Mouse (Mus musculus): ENCODE measurements around the gene Ankfy1. TPM values are rescaled to one million over a fixed set of nuclear protein-coding genes. Genes with fewer than 3 reads are reported as not detected.
"Not testable (repeated sequence)": the region's sequence is repeated elsewhere in the genome, so short reads cannot be mapped to it uniquely, and the experiment has no call there.

Gene Ankfy1
- total RNA-seq (2022) = 10 to 100 TPM; 13.8 to 14.8 (median 14.3) TPM

GRCm38 (mm10) chr11:72689551-72690510 lies at the start of gene Ankfy1:
TSS of gene Ankfy1 (plus strand) at chr11:72690006.
- peak; percentile 99 for DNase-seq (ENCODE audit: low spot score)

- no peak for DNase-seq (ENCODE audit: low spot score)
Measured at GRCm38 (mm10) chr11:72642730-72643129, 47.1 kb upstream of the Ankfy1 start.

- peak; percentile 6 for DNase-seq (ENCODE audit: low spot score)
Measured at GRCm38 (mm10) chr11:72645386-72645785, 44.4 kb upstream of the Ankfy1 start.

- DNase-seq (ENCODE audit: low spot score) = no peak
Measured at GRCm38 (mm10) chr11:72650347-72650746, 39.5 kb upstream of the Ankfy1 start.

- no peak for DNase-seq (ENCODE audit: low spot score)
Measured at GRCm38 (mm10) chr11:72659918-72660317, 29.9 kb upstream of the Ankfy1 start.

GRCm38 (mm10) chr11:72660359-72660758 lies 29.4 kb upstream of the Ankfy1 start:
- no peak for DNase-seq (ENCODE audit: low spot score)

- no peak for DNase-seq (ENCODE audit: low spot score)
Measured at GRCm38 (mm10) chr11:72664641-72665040, 25.2 kb upstream of the Ankfy1 start.

GRCm38 (mm10) chr11:72670634-72671033 lies 19.2 kb upstream of the Ankfy1 start:
- no peak for DNase-seq (ENCODE audit: low spot score)

GRCm38 (mm10) chr11:72671294-72671988 lies 18.4 kb upstream of the Ankfy1 start:
- no peak for DNase-seq (ENCODE audit: low spot score)

GRCm38 (mm10) chr11:72672438-72672837 lies 17.4 kb upstream of the Ankfy1 start:
- DNase-seq (ENCODE audit: low spot score) = no peak

- no peak for DNase-seq (ENCODE audit: low spot score)
Measured at GRCm38 (mm10) chr11:72675280-72675679, 14.5 kb upstream of the Ankfy1 start.

- no peak for DNase-seq (ENCODE audit: low spot score)
Measured at GRCm38 (mm10) chr11:72680726-72681125, 9.1 kb upstream of the Ankfy1 start.

- DNase-seq (ENCODE audit: low spot score) = no peak
Measured at GRCm38 (mm10) chr11:72683402-72683801, 6.4 kb upstream of the Ankfy1 start.

GRCm38 (mm10) chr11:72686697-72687096 lies 3.1 kb upstream of the Ankfy1 start:
- no peak for DNase-seq (ENCODE audit: low spot score)

GRCm38 (mm10) chr11:72688242-72688641 lies 1.6 kb upstream of the Ankfy1 start:
- DNase-seq (ENCODE audit: low spot score) = no peak

GRCm38 (mm10) chr11:72689115-72689514 lies 691 bp upstream of the Ankfy1 start:
- DNase-seq (ENCODE audit: low spot score) = no peak

- DNase-seq (ENCODE audit: low spot score) = no peak
Measured at GRCm38 (mm10) chr11:72692353-72692752, 2.5 kb downstream of the Ankfy1 start.

- DNase-seq (ENCODE audit: low spot score) = no peak
Measured at GRCm38 (mm10) chr11:72695025-72695424, 5.2 kb downstream of the Ankfy1 start.

GRCm38 (mm10) chr11:72696368-72696971 lies 6.7 kb downstream of the Ankfy1 start:
- no peak for DNase-seq (ENCODE audit: low spot score)

GRCm38 (mm10) chr11:72697323-72697722 lies 7.5 kb downstream of the Ankfy1 start:
- no peak for DNase-seq (ENCODE audit: low spot score)

GRCm38 (mm10) chr11:72705111-72705510 lies 15.3 kb downstream of the Ankfy1 start:
- not testable (repeated sequence) for DNase-seq (ENCODE audit: low spot score)

- no peak for DNase-seq (ENCODE audit: low spot score)
Measured at GRCm38 (mm10) chr11:72712721-72713120, 22.9 kb downstream of the Ankfy1 start.
